Mouse (Mus musculus) adipocyte (in vitro differentiated cells): Measurements from ENCODE around the gene Olfr503.
"Not testable (repeated sequence)": the region's sequence is repeated elsewhere in the genome, so short reads cannot be mapped to it uniquely, and the experiment has no call there.

Source experiments
- DNase-seq: peaks from one replicate; pipeline ENCODE4 v3.0.0-alpha.2; 2016; ENCODE audit warnings: low spot score

Gene Olfr503

GRCm38 (mm10) chr7:108544227-108544626, at the start of gene Olfr503:
Gene Olfr503 (plus strand): TSS chr7:108544527.
- DNase-seq: not testable (repeated sequence)

GRCm38 (mm10) chr7:108524965-108525364, 19.4 kb upstream of the Olfr503 start, which contains the start of gene Olfr502:
Gene Olfr502 (minus strand): TSS chr7:108525065.
- DNase-seq: no peak

GRCm38 (mm10) chr7:108542416-108542815, 1.9 kb upstream of the Olfr503 start:
- no peak for DNase-seq

GRCm38 (mm10) chr7:108565693-108566092, 21.4 kb downstream of the Olfr503 start, which contains the start of gene Olfr504:
Gene Olfr504 (minus strand): TSS chr7:108565793.
- DNase-seq: no peak

- DNase-seq: no peak
Observed at GRCm38 (mm10) chr7:108589797-108590196, 45.5 kb downstream of the Olfr503 start.
